Mouse (Mus musculus): ENCODE data around the gene Ulk3. TPM values are rescaled to one million over a fixed set of nuclear protein-coding genes. Genes with fewer than 3 reads are reported as not detected.

Gene Ulk3
- total and polyA plus RNA-seq, 2 experiments from 2014 or later: 15.6 to 31.4 TPM

DNA sequence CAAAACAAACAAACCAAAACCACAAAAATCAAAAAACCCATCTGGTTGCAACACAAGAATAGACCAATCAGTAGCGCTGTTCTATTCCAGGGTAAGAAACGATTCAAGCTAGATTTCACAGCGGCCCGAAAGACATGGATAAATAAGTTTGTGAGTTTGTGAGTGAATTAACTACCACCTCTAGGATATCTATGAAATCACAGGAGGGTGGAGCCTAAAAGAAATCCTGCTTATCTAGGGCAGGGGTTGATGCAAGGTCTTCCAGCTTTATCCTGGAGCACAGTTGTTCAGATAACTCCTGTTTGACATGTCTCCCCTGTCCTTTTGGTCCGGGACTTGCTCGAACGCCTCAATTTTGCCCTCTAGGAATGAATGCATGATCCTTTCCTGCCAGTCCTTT, 29.0 kb upstream of the Ulk3 start:
- H3K4me3 ChIP-seq (ENCODE audit: low read depth, low read length): peak overlapping the region; percentile 59
- no peaks in the 10 kb centered on the region for H3K36me3 ChIP-seq (ENCODE audit: insufficient read depth)
- WGBS: 17% methylated on average over 7 of the region's 7 CpGs
- no peaks in the 10 kb centered on the region for H3K9me3 ChIP-seq (ENCODE audit: low read length)
- DNase-seq (no peak), ATAC-seq (peak; percentile 28)
- H3K9ac ChIP-seq: peak overlapping the region; percentile 54
- H3K4me2 ChIP-seq (ENCODE audit: low read depth): peak overlapping the region; percentile 64
- H3K4me1 ChIP-seq (ENCODE audit: insufficient read depth): peaks cover 10% of the 10 kb centered on the region
- peak overlapping the region; percentile 68 for H3K27ac ChIP-seq (ENCODE audit: low read depth, low read length)
- H3K27me3 ChIP-seq (ENCODE audit: insufficient read depth, low read length): no peaks in the 10 kb centered on the region
- TF ChIP-seq CTCF (IDR thresholded peaks at IDR 0.05; ENCODE audit: low read depth): peak; percentile 28; the same call in 1 of the 2 replicates

DNA sequence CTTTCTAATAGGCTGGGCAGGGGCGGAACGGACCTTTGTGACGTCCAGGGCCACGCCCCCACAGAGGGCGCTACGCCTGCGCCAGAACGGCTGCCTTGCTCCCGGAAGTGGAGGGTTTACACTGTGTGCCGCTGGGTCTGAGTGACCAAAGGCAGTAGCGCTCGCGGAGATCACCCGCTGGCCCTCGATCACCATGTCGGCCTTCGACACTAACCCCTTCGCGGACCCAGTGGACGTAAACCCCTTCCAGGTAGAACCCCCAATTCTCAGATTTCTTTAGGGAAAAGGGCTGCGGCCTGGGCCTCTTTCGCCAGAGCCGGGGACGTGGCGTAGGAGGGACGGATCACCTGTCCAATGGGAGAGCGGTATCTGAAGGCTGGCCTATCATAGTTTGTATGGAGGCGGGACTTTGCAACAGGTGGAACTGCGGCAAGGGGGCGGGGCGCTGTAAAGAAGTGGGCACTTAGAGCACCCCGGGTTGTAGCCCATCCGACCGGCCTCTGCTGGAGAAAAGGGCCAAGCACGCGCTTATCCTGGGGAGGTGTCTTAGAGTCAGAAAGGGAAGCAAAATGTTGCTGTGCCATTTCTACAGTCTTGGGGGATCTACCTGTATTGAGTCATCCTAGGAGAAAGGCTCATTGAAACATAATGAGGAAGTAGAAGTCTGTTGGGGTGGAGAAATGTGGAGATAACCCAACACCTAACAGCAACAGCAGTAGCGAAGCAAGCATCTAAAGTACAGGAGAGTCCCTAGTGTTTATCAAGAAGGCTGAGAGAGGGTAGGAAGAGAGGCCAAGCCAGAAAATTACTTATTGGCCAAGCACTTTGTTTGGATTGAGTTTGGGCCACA, 28.2 kb upstream of the Ulk3 start, which contains the start of gene Scamp2:
Scamp2 (plus strand) TSS at position 83 of the 850 bp plus-strand sequence.
- TF ChIP-seq CTCF (IDR thresholded peaks at IDR 0.05; ENCODE audit: low read depth): peak; percentile 47

DNA sequence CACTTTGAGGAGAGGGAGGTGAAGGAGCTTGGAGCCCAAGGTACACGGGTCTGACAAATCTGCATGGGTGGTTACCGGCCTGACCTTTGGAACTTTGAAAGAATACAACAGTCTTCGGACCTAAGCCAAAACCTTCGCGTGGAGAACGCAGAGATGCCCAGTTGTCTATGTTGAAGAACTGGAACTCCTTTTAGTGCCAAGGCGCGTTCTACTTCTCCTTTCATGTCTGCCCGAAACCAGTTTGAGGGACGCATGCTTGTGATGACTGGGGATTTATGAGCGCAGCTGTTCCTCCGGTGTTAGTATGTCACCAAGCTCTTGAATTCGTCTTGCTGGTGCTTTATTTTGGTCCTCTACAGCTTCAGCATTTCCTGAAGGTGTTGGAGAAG, 27.5 kb upstream of the Ulk3 start:
- no peaks in the 10 kb centered on the region for H3K27me3 ChIP-seq (ENCODE audit: insufficient read depth, low read length)
- no peak overlapping the region for H3K27ac ChIP-seq (ENCODE audit: low read depth, low read length)
- ATAC-seq: no peak
- 84% methylated on average over 13 of the region's 13 CpGs for WGBS
- H3K9ac ChIP-seq: peak overlapping the region; percentile 54; the same call in 1 of the 2 replicates
- H3K4me2 ChIP-seq (ENCODE audit: low read depth): peak overlapping the region; percentile 64
- H3K4me1 ChIP-seq (ENCODE audit: insufficient read depth): peaks cover 15% of the 10 kb centered on the region
- no peak for DNase-seq
- TF ChIP-seq CTCF (IDR thresholded peaks at IDR 0.05; ENCODE audit: low read depth): no peak
- H3K9me3 ChIP-seq (ENCODE audit: low read length): no peaks in the 10 kb centered on the region
- peak overlapping the region; percentile 59 for H3K4me3 ChIP-seq (ENCODE audit: low read depth, low read length)
- H3K36me3 ChIP-seq (ENCODE audit: insufficient read depth): no peaks in the 10 kb centered on the region

More for the DNA sequence above, 28.2 kb upstream of the Ulk3 start, which contains the start of gene Scamp2:
- Histone ChIP-seq H3K4me1 (ENCODE audit: insufficient read depth) (peaks cover 10% of the 10 kb centered on the region), H3K27ac (ENCODE audit: low read depth, low read length) (peak within 1 kb of the TSS; percentile 68), H3K4me3 (ENCODE audit: low read depth, low read length) (peak within 1 kb of the TSS; percentile 59), H3K9me3 (ENCODE audit: low read length) (no peaks in the 10 kb centered on the region), H3K36me3 (ENCODE audit: insufficient read depth) (no peaks in the 10 kb centered on the region), H3K27me3 (ENCODE audit: insufficient read depth, low read length) (no peaks in the 10 kb centered on the region), H3K4me2 (ENCODE audit: low read depth) (peak within 1 kb of the TSS; percentile 64), H3K9ac (peak within 1 kb of the TSS; percentile 54)
- DNase-seq (peak; percentile 96), ATAC-seq (peak; percentile 99)
- WGBS: 3% methylated on average over 37 of the region's 37 CpGs

DNA sequence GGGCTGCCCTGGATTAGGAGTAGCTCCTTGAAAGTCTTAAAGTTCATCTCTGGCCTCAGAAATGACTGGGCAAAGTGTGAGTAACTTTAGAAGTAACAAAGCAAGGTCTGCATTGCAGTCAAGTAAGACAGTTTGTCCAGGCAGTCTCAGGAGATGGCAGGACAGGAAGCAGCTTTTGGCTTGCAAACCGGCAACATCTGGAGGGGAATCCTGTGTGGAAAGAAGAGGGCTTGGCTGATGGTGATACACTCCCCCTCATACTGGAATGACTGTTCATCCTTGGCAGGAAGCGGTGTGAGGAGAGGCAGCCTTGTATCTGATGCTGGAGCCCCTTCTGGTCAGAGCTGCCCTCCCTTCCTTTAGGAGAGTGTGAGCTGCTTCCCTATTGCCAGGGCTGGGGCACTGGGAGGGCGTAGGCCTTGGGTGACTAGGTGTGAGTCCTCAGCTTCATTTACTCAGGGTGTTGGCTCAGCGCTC, 26.3 kb upstream of the Ulk3 start:
- H3K27me3 ChIP-seq (ENCODE audit: insufficient read depth, low read length): no peaks in the 10 kb centered on the region
- DNase-seq: no peak
- no peak overlapping the region for H3K9ac ChIP-seq
- H3K4me3 ChIP-seq (ENCODE audit: low read depth, low read length): no peak overlapping the region
- no peak for TF ChIP-seq CTCF (IDR thresholded peaks at IDR 0.05; ENCODE audit: low read depth)
- peaks cover 2% of the 10 kb centered on the region; the same call in 1 of the 2 replicates for H3K36me3 ChIP-seq (ENCODE audit: insufficient read depth)
- H3K9me3 ChIP-seq (ENCODE audit: low read length): no peaks in the 10 kb centered on the region
- no peak for ATAC-seq
- WGBS: 90% methylated on average over 4 of the region's 4 CpGs
- 0 out of 2 replicates have a peak overlapping the region, but pooled peaks have one; percentile 9 for H3K27ac ChIP-seq (ENCODE audit: low read depth, low read length)
- H3K4me1 ChIP-seq (ENCODE audit: insufficient read depth): peaks cover 17% of the 10 kb centered on the region
- no peak overlapping the region for H3K4me2 ChIP-seq (ENCODE audit: low read depth)

DNA sequence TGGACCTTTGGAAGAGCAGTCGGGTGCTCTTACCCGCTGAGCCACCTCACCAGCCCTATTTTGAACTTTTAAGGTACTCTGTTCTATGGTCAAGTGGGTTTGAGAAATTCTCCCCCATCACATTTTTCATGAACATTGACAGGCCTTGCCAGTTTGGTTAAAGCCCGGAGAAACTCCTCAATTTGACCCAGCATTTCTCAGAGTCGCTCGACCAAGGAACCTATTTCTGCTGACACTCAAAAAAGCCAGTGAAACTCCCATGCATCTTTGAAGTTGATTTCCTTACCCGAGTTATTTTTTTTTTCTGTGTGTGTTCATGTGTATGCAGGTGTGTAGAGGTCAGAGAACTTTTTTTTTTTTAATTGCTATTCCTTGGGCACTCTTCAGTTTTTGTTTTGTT, 24.6 kb upstream of the Ulk3 start:
- H3K27me3 ChIP-seq (ENCODE audit: insufficient read depth, low read length): no peaks in the 10 kb centered on the region
- no peak overlapping the region for H3K4me2 ChIP-seq (ENCODE audit: low read depth)
- DNase-seq (no peak), ATAC-seq (no peak)
- H3K36me3 ChIP-seq (ENCODE audit: insufficient read depth): peaks cover 18% of the 10 kb centered on the region
- H3K9me3 ChIP-seq (ENCODE audit: low read length): no peaks in the 10 kb centered on the region
- no peak overlapping the region for H3K4me3 ChIP-seq (ENCODE audit: low read depth, low read length)
- H3K27ac ChIP-seq (ENCODE audit: low read depth, low read length): no peak overlapping the region
- H3K9ac ChIP-seq: no peak overlapping the region
- TF ChIP-seq CTCF (IDR thresholded peaks at IDR 0.05; ENCODE audit: low read depth): no peak
- 91% methylated on average over 6 of the region's 6 CpGs for WGBS
- H3K4me1 ChIP-seq (ENCODE audit: insufficient read depth): peaks cover 17% of the 10 kb centered on the region

DNA sequence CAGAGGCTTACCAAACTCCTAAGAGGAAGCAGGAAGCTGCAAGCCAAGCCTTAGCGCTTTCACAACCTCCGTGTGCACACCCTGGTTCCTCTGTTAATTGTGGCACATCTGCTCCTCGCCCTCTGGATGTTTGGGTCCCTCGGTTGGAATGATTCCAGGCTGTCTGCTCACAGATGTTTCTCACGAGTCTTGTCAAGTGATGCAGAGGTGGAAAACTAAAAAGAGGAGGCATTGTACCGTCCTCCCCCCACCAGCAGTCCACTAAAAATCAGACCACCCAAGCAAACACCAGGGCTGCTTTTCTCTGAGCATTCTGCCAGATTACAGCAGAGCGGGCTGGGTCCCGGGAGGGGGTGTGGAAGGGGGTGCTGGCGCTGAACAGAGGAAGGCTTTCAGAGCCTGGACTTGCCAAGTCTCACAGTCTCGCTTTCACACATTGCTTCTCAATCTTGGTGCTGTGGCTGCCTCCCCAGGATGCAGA, 23.5 kb upstream of the Ulk3 start:
- no peaks in the 10 kb centered on the region for H3K9me3 ChIP-seq (ENCODE audit: low read length)
- H3K27me3 ChIP-seq (ENCODE audit: insufficient read depth, low read length): no peaks in the 10 kb centered on the region
- peaks cover 17% of the 10 kb centered on the region for H3K4me1 ChIP-seq (ENCODE audit: insufficient read depth)
- no peak overlapping the region for H3K4me3 ChIP-seq (ENCODE audit: low read depth, low read length)
- ATAC-seq (peak; percentile 60), DNase-seq (peak; percentile 70)
- peak overlapping the region; percentile 15; the same call in 1 of the 2 replicates for H3K4me2 ChIP-seq (ENCODE audit: low read depth)
- H3K36me3 ChIP-seq (ENCODE audit: insufficient read depth): peaks cover 18% of the 10 kb centered on the region
- H3K9ac ChIP-seq: no peak overlapping the region
- TF ChIP-seq CTCF (IDR thresholded peaks at IDR 0.05; ENCODE audit: low read depth): no peak
- H3K27ac ChIP-seq (ENCODE audit: low read depth, low read length): peak overlapping the region; percentile 70
- 26% methylated on average over 10 of the region's 10 CpGs for WGBS

GRCm38 (mm10) chr9:57566846-57567245, 22.4 kb upstream of the Ulk3 start:
- Histone ChIP-seq H3K36me3 (ENCODE audit: insufficient read depth) (peaks cover 18% of the 10 kb centered on the region), H3K4me2 (ENCODE audit: low read depth) (no peak overlapping the region), H3K27me3 (ENCODE audit: insufficient read depth, low read length) (no peaks in the 10 kb centered on the region), H3K4me1 (ENCODE audit: insufficient read depth) (peaks cover 11% of the 10 kb centered on the region), H3K9ac (no peak overlapping the region), H3K9me3 (ENCODE audit: low read length) (no peaks in the 10 kb centered on the region), H3K27ac (ENCODE audit: low read depth, low read length) (no peak overlapping the region), H3K4me3 (ENCODE audit: low read depth, low read length) (no peak overlapping the region)
- DNase-seq: no peak
- WGBS: 60% methylated on average over 8 of the region's 8 CpGs
- peak; percentile 52 for TF ChIP-seq CTCF (IDR thresholded peaks at IDR 0.05; ENCODE audit: low read depth)
- no peak for ATAC-seq

Data from forebrain, postnatal 0 days (tissue).